Mouse (Mus musculus) C2C12 (cell line): ENCODE results near the gene Gpr156. TPM values are rescaled to one million over a fixed set of nuclear protein-coding genes. Genes with fewer than 3 reads are reported as not detected.

Source experiments
- H3K27me3 ChIP-seq: one replicate; pipeline ENCODE4 v1.6.1; 2011; ENCODE audit not compliant: control insufficient read depth, insufficient read depth, insufficient read length
- H3K36me3 ChIP-seq: one replicate; pipeline ENCODE4 v1.6.1; 2011; ENCODE audit not compliant: control insufficient read depth, insufficient read depth
- H3K4me3 ChIP-seq: one replicate; pipeline ENCODE4 v1.5.1; 2011; ENCODE audit warnings: mild to moderate bottlenecking, control low read depth; ENCODE audit not compliant: poor library complexity, insufficient read depth, severe bottlenecking
- H3K79me2 ChIP-seq: one replicate; pipeline ENCODE4 v1.6.1; 2011; ENCODE audit not compliant: control insufficient read depth, insufficient read depth
- H3K79me3 ChIP-seq: one replicate; pipeline ENCODE4 v1.6.1; 2011; ENCODE audit warnings: low read depth, control low read depth
- H3ac ChIP-seq: one replicate; pipeline ENCODE3; 2011; ENCODE audit warnings: low read depth; ENCODE audit not compliant: control insufficient read depth, insufficient read length
- CEBPB ChIP-seq: IDR thresholded peaks from one replicate; pipeline ENCODE4 v1.6.1; 2011; ENCODE audit warnings: low read depth, mild to moderate bottlenecking, control low read depth, moderate library complexity
- CTCF ChIP-seq: IDR thresholded peaks from one replicate; pipeline ENCODE4 v1.5.1; 2011; ENCODE audit not compliant: control insufficient read depth, insufficient read depth, insufficient read length
- FOSL1 ChIP-seq: IDR thresholded peaks from one replicate; pipeline ENCODE4 v1.8.0; 2011; ENCODE audit warnings: mild to moderate bottlenecking, low read length; ENCODE audit not compliant: poor library complexity, insufficient read depth, severe bottlenecking
- MAX ChIP-seq: IDR thresholded peaks from one replicate; pipeline ENCODE4 v1.6.1; 2011; ENCODE audit warnings: mild to moderate bottlenecking, control low read depth
- MYOD1 ChIP-seq: IDR thresholded peaks from one replicate; pipeline ENCODE4 v1.6.1; 2011; ENCODE audit warnings: low read depth; ENCODE audit not compliant: control insufficient read depth, insufficient read length
- MYOG ChIP-seq: IDR thresholded peaks from one replicate; pipeline ENCODE4 v1.6.1; 2011; ENCODE audit not compliant: control insufficient read depth, insufficient read length; ENCODE audit errors: extremely low read depth
- USF1 ChIP-seq: IDR thresholded peaks from one replicate; pipeline ENCODE4 v1.6.1; 2011; ENCODE audit warnings: low read depth, mild to moderate bottlenecking, control low read depth, moderate library complexity
- polyA plus RNA-seq: library from polyadenylated mRNA; unstranded; fragments of >200 nt; fragmentation: generic; extraction: Trizol; gene quantifications from one replicate; pipeline ENCODE4 v1.2.1, GENCODE M21; 2012; ENCODE audit warnings: missing spikeins

Gene Gpr156
- polyA plus RNA-seq, 1 experiment, result 0.02 TPM

DNA sequence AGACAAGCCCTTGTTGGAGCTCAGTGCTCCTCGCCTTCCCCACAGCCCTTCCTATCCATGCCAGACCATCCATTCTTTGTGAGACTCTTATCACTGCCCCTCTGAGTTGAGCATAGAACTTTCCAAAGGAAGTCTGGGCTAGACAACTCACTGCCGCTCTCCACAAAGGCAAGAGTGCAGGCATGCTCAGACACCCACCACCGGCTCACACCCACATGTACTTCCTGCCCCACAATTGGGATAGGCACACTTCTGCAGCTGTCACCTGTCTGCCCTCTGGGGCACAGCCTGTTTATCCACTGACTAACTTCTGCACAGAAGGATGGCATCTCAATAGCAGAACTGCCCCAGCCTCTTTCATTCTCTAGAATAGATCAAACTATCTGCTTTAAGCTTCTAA is 86.2 kb downstream of the Gpr156 start:
- TF ChIP-seq USF1, result no peak
- no peak for TF ChIP-seq MAX
- TF ChIP-seq CEBPB, result no peak
- TF ChIP-seq MYOG, result no peak
- TF ChIP-seq MYOD1, result no peak
- no peak for TF ChIP-seq CTCF
- TF ChIP-seq FOSL1, result no peak
- Histone ChIP-seq H3K36me3 (no peaks in the 10 kb centered on the region), H3K79me2 (no peaks in the 10 kb centered on the region), H3K79me3 (no peaks in the 10 kb centered on the region), H3K4me3 (no peak overlapping the region), H3K27me3 (no peaks in the 10 kb centered on the region), H3ac (no peak overlapping the region)

DNA sequence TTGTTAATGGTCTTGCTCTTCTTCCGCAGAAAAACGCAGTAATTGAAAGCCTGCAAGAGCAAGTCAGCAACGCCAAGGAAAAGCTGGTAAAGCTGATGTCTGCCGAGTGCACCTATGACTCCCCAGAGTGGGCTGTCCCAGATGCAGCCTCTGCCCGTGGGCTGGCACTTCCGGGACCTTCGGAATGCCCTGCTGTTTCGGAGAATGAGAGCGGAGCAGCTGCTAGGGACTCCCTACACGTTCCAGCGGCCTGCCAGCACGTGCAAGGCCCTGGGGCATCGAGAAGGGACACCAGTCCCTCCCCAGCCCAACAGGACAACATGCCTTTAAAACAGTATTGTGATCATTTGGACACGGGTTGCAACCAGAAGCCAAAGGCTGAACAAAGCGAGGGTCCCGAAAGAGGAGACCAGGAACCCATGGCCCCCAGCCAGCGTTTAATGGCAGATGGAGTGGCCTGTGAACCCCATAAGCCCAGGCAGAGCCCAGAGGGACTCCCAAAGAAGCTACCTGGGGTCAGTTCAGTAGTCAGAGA is 88.3 kb downstream of the Gpr156 start:
- Histone ChIP-seq H3K27me3 (no peaks in the 10 kb centered on the region), H3K4me3 (no peak overlapping the region), H3K79me3 (no peaks in the 10 kb centered on the region), H3K36me3 (no peaks in the 10 kb centered on the region), H3ac (no peak overlapping the region), H3K79me2 (no peaks in the 10 kb centered on the region)
- no peak for TF ChIP-seq FOSL1
- no peak for TF ChIP-seq MYOD1
- no peak for TF ChIP-seq CEBPB
- no peak for TF ChIP-seq MYOG
- TF ChIP-seq USF1, result no peak
- no peak for TF ChIP-seq CTCF
- TF ChIP-seq MAX, result no peak

GRCm38 (mm10) chr16:38005471-38005870 is 89.2 kb downstream of the Gpr156 start:
- TF ChIP-seq CTCF, result no peak
- TF ChIP-seq MAX, result no peak
- no peak for TF ChIP-seq MYOD1
- TF ChIP-seq FOSL1, result no peak
- TF ChIP-seq USF1, result no peak
- TF ChIP-seq CEBPB, result no peak
- TF ChIP-seq MYOG, result no peak

GRCm38 (mm10) chr16:38008371-38008770 is 92.1 kb downstream of the Gpr156 start:
- H3K79me2 ChIP-seq, result no peaks in the 10 kb centered on the region
- H3K79me3 ChIP-seq, result no peaks in the 10 kb centered on the region
- no peak overlapping the region for H3ac ChIP-seq
- no peaks in the 10 kb centered on the region for H3K27me3 ChIP-seq
- TF ChIP-seq FOSL1 (no peak), CTCF (no peak)
- no peaks in the 10 kb centered on the region for H3K36me3 ChIP-seq
- H3K4me3 ChIP-seq, result no peak overlapping the region

More at GRCm38 (mm10) chr16:38005471-38005870, 89.2 kb downstream of the Gpr156 start:
- H3K36me3 ChIP-seq, result no peaks in the 10 kb centered on the region
- no peaks in the 10 kb centered on the region for H3K79me2 ChIP-seq
- no peaks in the 10 kb centered on the region for H3K27me3 ChIP-seq
- H3K4me3 ChIP-seq, result no peak overlapping the region
- H3ac ChIP-seq, result no peak overlapping the region
- H3K79me3 ChIP-seq, result no peaks in the 10 kb centered on the region

GRCm38 (mm10) chr16:38009041-38009825 is 92.9 kb downstream of the Gpr156 start:
- H3K4me3 ChIP-seq, result no peak overlapping the region
- H3ac ChIP-seq, result no peak overlapping the region
- H3K79me2 ChIP-seq, result no peaks in the 10 kb centered on the region
- no peaks in the 10 kb centered on the region for H3K79me3 ChIP-seq
- no peaks in the 10 kb centered on the region for H3K27me3 ChIP-seq
- TF ChIP-seq MYOG (no peak), CTCF (no peak), USF1 (no peak), MAX (no peak), MYOD1 (no peak), CEBPB (no peak), FOSL1 (no peak)
- H3K36me3 ChIP-seq, result no peaks in the 10 kb centered on the region

DNA sequence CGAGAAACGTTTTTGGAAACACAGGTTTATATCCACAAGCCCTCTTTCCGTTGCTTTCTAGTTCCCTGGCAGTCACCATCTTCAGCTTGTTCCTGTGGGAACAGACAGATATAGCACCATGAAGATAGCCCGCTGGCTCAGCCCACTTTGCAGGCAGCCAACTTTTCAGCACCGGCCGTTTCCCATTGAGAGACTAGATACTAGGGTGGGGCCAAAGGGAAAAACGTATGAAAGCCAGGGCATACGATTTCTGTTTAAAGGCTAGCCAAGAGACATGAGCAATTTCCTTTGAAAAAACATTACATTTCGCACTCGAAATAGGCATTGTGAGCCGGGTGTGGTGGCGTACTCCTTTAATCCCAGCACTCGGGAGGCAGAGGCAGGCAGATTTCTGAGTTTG is 95.2 kb downstream of the Gpr156 start:
- TF ChIP-seq CEBPB (no peak), CTCF (no peak), MYOG (no peak), MYOD1 (no peak), MAX (no peak), FOSL1 (no peak)
- no peaks in the 10 kb centered on the region for H3K79me3 ChIP-seq
- no peak overlapping the region for H3ac ChIP-seq
- no peaks in the 10 kb centered on the region for H3K36me3 ChIP-seq
- H3K4me3 ChIP-seq, result no peak overlapping the region
- H3K27me3 ChIP-seq, result no peaks in the 10 kb centered on the region
- no peaks in the 10 kb centered on the region for H3K79me2 ChIP-seq
